Mouse (Mus musculus) liver, embryonic 14.5 days (tissue): ENCODE measurements around the gene Qrich2. TPM values are rescaled to one million over a fixed set of nuclear protein-coding genes. Genes with fewer than 3 reads are reported as not detected.

Source experiments
- ATAC-seq: fragments of 200-750 bp; cut with Nextera tagmentation; 2 replicates; pipeline ENCODE4 v1.8.0; 2017; ENCODE audit warnings: moderate number of reproducible peaks, mild to moderate bottlenecking, moderate library complexity; ENCODE audit not compliant: insufficient read depth
- DNase-seq, 3 experiments: peaks; one replicate each; pipeline ENCODE4 v3.0.0-alpha.2; 2012 to 2013; ENCODE audit warnings: low read depth in 3 of 3, low spot score in 3 of 3
- H3K27ac ChIP-seq: fragments of 300-500 bp; sonication (generic); 2 replicates; pipeline ENCODE4 v1.5.1; 2014; ENCODE audit warnings: moderate library complexity, mild to moderate bottlenecking, control low read depth, inconsistent platforms
- H3K27me3 ChIP-seq: fragments of 300-500 bp; sonication (generic); 2 replicates; pipeline ENCODE4 v1.6.1; 2014; ENCODE audit warnings: mild to moderate bottlenecking, low read length, moderate library complexity; ENCODE audit not compliant: control insufficient read depth, insufficient read depth
- H3K36me3 ChIP-seq: fragments of 300-500 bp; sonication (generic); replicated peaks from 2 replicates; pipeline ENCODE4 v1.6.1; 2014; ENCODE audit warnings: low read depth; ENCODE audit not compliant: control insufficient read depth, insufficient read depth
- H3K4me1 ChIP-seq, 2 experiments: fragments of 200-500 bp in 1 of 2; fragments of 300-500 bp in 1 of 2; sonication (generic) in 1 of 2; replicated peaks; 2 replicates each; pipeline ENCODE4 v1.6.1; 2012 to 2014; ENCODE audit warnings: antibody characterized with exemption in 1 of 2, inconsistent platforms in 1 of 2, low read length in 1 of 2; ENCODE audit not compliant: control insufficient read depth in 2 of 2, insufficient read depth in 2 of 2
- H3K4me2 ChIP-seq: fragments of 300-500 bp; sonication (generic); 2 replicates; pipeline ENCODE4 v1.6.1; 2014; ENCODE audit warnings: low read depth, mild to moderate bottlenecking, control low read depth, moderate library complexity
- H3K4me3 ChIP-seq, 2 experiments: fragments of 200-500 bp in 1 of 2; fragments of 300-500 bp in 1 of 2; sonication (generic) in 1 of 2; 2 replicates each; pipeline ENCODE4 v1.5.1; 2012 to 2014; ENCODE audit warnings: low read depth in 2 of 2, low read length in 2 of 2, mild to moderate bottlenecking in 2 of 2, control low read depth in 1 of 2, inconsistent platforms in 1 of 2, moderate library complexity in 1 of 2; ENCODE audit not compliant: insufficient read depth in 1 of 2
- H3K9ac ChIP-seq: fragments of 300-500 bp; sonication (generic); replicated peaks from 2 replicates; pipeline ENCODE4 v1.6.1; 2014; ENCODE audit warnings: mild to moderate bottlenecking, control low read depth, moderate library complexity
- H3K9me3 ChIP-seq: fragments of 300-500 bp; sonication (generic); 2 replicates; pipeline ENCODE4 v1.6.1; 2016; ENCODE audit warnings: low read length, mixed read lengths; ENCODE audit not compliant: control insufficient read depth
- CTCF ChIP-seq: IDR thresholded peaks from 2 replicates; pipeline ENCODE4 v1.5.1; 2016; ENCODE audit warnings: antibody characterized with exemption, low read depth, control low read depth
- EP300 ChIP-seq: IDR thresholded peaks from 2 replicates; pipeline ENCODE4 v1.6.1; 2016; ENCODE audit warnings: antibody characterized with exemption, low read depth
- WGBS: fragments of 180-500 bp; shearing (Covaris S2); extraction: QIAGEN DNeasy Blood & Tissue Kit; methylation state at CpG from one replicate; pipeline ENCODE4 v1.1.7; 2014; ENCODE audit not compliant: insufficient replicate concordance; 5-methylcytosine and 5-hydroxymethylcytosine counted together
- polyA plus RNA-seq, 2 experiments: library from polyadenylated mRNA; depleted of rRNA in 1 of 2; stranded (reverse) in 1 of 2; unstranded in 1 of 2; fragments of >200 nt; fragmentation: Nextera tagmentation in 1 of 2; extraction: Ambion mirVana in 1 of 2; gene quantifications; 2 replicates each; pipeline versions ENCODE4 v1.2.1 to v1.2.3; 2012 to 2014

Qrich2 gene
- polyA plus RNA-seq, 2 experiments, result 0.01 to 0.08 TPM

DNA sequence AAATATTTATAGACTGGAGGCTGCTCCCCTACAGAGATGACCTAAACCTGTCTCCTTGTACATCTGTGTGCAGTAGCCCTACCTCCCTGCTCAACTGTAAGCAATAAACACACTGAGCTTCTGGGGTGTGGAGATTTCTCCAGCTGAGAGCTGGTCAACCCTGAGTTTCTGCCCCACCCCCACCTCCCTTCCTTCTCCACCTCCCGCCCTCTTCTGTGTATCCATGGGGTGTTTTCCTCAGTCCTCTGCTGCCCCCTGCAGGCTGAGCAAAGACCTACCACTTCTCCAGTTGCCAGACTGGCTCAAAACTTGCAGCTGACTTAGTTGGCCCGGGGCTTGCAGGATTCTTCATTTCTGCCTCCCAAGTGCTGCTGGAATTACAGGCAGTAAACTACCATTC lies 2.2 kb downstream of the Qrich2 start:
- Histone ChIP-seq H3K9ac (no peak overlapping the region), H3K4me1 (peaks cover 0 to 3% of the 10 kb centered on the region in 2 experiments; a peak in 2 of 4 replicates), H3K27ac (no peak overlapping the region), H3K36me3 (no peaks in the 10 kb centered on the region), H3K4me3 (no peak overlapping the region), H3K27me3 (no peaks in the 10 kb centered on the region), H3K4me2 (no peak overlapping the region), H3K9me3 (no peaks in the 10 kb centered on the region)
- TF ChIP-seq CTCF (peak; percentile 94), EP300 (no peak)
- ATAC-seq, result peak; percentile 53; the same call in 1 of the 2 replicates
- WGBS, result 5% methylated on average over 2 of the region's 2 CpGs
- DNase-seq, result peak; percentile 54 to 65 (median 58)

DNA sequence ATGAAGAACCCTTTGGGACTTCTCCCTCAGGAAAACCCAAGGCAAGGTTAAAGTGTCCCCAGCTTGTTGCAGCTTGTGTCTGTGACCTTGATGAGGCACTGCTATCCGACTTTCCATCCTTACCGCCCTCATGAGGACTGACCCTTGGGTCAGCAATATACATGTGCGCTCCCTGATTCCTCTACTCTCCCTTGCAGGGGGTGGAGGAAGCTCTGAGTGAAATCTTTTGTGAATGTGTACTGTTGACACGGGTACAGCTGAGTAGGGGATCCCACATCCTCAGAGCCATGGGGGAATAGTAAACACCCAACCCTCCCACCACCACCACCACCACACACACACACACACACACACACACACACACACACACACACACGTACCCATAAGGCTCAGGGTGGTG lies 2.7 kb downstream of the Qrich2 start:
- Histone ChIP-seq H3K27ac (no peak overlapping the region), H3K9me3 (no peaks in the 10 kb centered on the region), H3K36me3 (no peaks in the 10 kb centered on the region), H3K27me3 (no peaks in the 10 kb centered on the region), H3K9ac (no peak overlapping the region), H3K4me2 (no peak overlapping the region), H3K4me1 (peaks cover 0 to 3% of the 10 kb centered on the region in 2 experiments; a peak in 2 of 4 replicates), H3K4me3 (no peak overlapping the region)
- 61% methylated on average over 5 of the region's 5 CpGs for WGBS
- DNase-seq (no peak), ATAC-seq (peak; percentile 18; the same call in 1 of the 2 replicates)
- no peak for TF ChIP-seq EP300
- TF ChIP-seq CTCF, result no peak

GRCm38 (mm10) chr11:116459786-116460185 lies 6.3 kb downstream of the Qrich2 start:
- no peaks in the 10 kb centered on the region for H3K36me3 ChIP-seq
- no peaks in the 10 kb centered on the region for H3K9me3 ChIP-seq
- H3K9ac ChIP-seq, result no peak overlapping the region
- H3K4me2 ChIP-seq, result no peak overlapping the region
- H3K4me1 ChIP-seq, result peaks cover 0 to 3% of the 10 kb centered on the region in 2 experiments; a peak in 2 of 4 replicates
- TF ChIP-seq EP300 (no peak), CTCF (no peak)
- no peak overlapping the region for H3K27ac ChIP-seq
- no peaks in the 10 kb centered on the region for H3K27me3 ChIP-seq
- no peak overlapping the region for H3K4me3 ChIP-seq
- 60% methylated on average over 4 of the region's 4 CpGs for WGBS
- ATAC-seq (no peak), DNase-seq (no peak)

DNA sequence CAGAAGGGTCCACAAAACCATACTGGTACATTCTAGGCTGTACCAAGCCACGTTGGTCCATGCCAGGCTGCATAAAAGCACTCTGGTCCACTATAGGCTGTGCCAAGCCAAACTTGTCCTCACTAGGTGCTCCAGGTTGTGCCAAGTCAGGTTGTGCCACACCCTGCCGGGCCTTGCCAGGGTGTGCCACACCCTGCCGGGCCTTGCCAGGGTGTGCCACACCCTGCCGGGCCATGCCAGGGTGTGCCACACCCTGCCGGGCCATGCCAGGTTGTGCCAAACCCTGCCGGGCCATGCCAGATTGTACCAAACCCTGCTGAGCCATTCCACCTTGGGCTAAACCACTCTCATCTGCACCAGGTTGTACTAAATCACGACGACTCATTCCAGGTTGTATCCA lies 9.8 kb downstream of the Qrich2 start:
- Histone ChIP-seq H3K4me2 (no peak overlapping the region), H3K27ac (no peak overlapping the region), H3K4me1 (no peaks in the 10 kb centered on the region), H3K4me3 (no peak overlapping the region), H3K27me3 (no peaks in the 10 kb centered on the region), H3K9ac (no peak overlapping the region), H3K36me3 (no peaks in the 10 kb centered on the region), H3K9me3 (no peaks in the 10 kb centered on the region)
- WGBS, result 61% methylated on average over 8 of the region's 8 CpGs
- ATAC-seq (no peak), DNase-seq (no peak)
- TF ChIP-seq EP300, result no peak

- Histone ChIP-seq H3K4me3 (no peak overlapping the region), H3K4me1 (no peaks in the 10 kb centered on the region), H3K27ac (no peak overlapping the region), H3K36me3 (no peaks in the 10 kb centered on the region), H3K27me3 (no peaks in the 10 kb centered on the region), H3K9ac (no peak overlapping the region), H3K4me2 (no peak overlapping the region), H3K9me3 (no peaks in the 10 kb centered on the region; the same call in 1 of the 2 replicates)
- 75% methylated on average over 10 of the region's 10 CpGs for WGBS
- TF ChIP-seq EP300 (no peak), CTCF (no peak)
- ATAC-seq (no peak), DNase-seq (no peak)
Observed at GRCm38 (mm10) chr11:116453889-116454288, 12.2 kb downstream of the Qrich2 start.
